Comparison of ENCODE assay signal across 30 mouse cellular contexts in the genomic region with DNA sequence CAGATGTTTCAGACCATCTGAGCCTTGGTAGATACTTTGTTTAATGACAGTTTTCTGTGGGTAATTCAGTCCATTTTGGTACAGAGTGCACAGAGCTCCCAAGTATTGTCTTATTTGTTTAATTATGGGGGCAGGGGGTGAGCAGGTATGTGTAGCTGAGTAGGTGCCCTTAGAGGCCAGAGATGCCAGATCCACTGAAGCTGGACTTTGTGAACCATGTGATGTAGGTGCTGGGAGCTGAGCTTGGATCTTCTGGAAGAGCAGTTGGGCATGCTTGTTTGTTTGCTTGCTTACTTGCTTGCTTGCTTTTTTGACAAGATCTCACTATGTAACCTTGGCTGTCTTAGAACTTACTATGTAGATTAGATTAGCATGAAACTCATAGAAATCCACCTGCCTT. TPM values are rescaled to one million over a fixed set of nuclear protein-coding genes. Genes with fewer than 3 reads are reported as not detected.
DNase-seq lines count a peak whose midpoint lies in the region; ATAC-seq and TF ChIP-seq lines count a peak whose summit lies in the region.
"Had no signal": no experiment of that assay in that cellular context is flagged by ENCODE, and none has a peak within 500 bp of the region (broad histone marks: within the 10 kb centered on the region; RNA-seq: fewer than 3 reads in every experiment).

No protein-coding gene starts in this region.

- H3K4me2 ChIP-seq in kidney, postnatal 0 days (ENCODE audit: low read length), result no peak overlapping the region
- no peak overlapping the region for H3K4me2 ChIP-seq in kidney, embryonic 14.5 days (replicated peaks; ENCODE audit: low read depth, low read length)
- no peak overlapping the region for H3K4me2 ChIP-seq in liver, postnatal 0 days (ENCODE audit: low read depth, low read length)
- H3K4me2 ChIP-seq: embryonic facial prominence, embryonic 13.5 days; forebrain, embryonic 12.5 days; forebrain, embryonic 15.5 days; heart, embryonic 12.5 days; heart, embryonic 15.5 days; hindbrain, embryonic 13.5 days had no signal

- no peak for TF ChIP-seq POLR2A in kidney, adult 2 months (IDR thresholded peaks at IDR 0.05; ENCODE audit: low read depth, low read length)
- no peak for TF ChIP-seq POLR2A in liver, adult 2 months (IDR thresholded peaks at IDR 0.05; ENCODE audit: extremely low read depth, insufficient read depth, low read length)
- no peak for TF ChIP-seq POLR2A in MEL (IDR thresholded peaks at IDR 0.05; ENCODE audit: control insufficient read depth in 1 of 2, insufficient read depth in 1 of 2, low read depth in 1 of 2, low read length in 2 of 2, poor library complexity in 1 of 2)

- H3K27me3 ChIP-seq in kidney, adult 2 months (replicated peaks; ENCODE audit: control insufficient read depth, insufficient read depth, low read length), result no peaks in the 10 kb centered on the region
- H3K27me3 ChIP-seq in kidney, postnatal 0 days (ENCODE audit: insufficient read depth, low read length), result no peaks in the 10 kb centered on the region
- H3K27me3 ChIP-seq in kidney, embryonic 14.5 days (ENCODE audit: control insufficient read depth, insufficient read depth, low read length), result no peaks in the 10 kb centered on the region
- H3K27me3 ChIP-seq in liver, adult 2 months (ENCODE audit: control insufficient read depth, insufficient read depth, low read length), result no peaks in the 10 kb centered on the region
- H3K27me3 ChIP-seq in liver, postnatal 0 days (ENCODE audit: insufficient read depth, low read length), result no peaks in the 10 kb centered on the region
- no peaks in the 10 kb centered on the region for H3K27me3 ChIP-seq in MEL (ENCODE audit: control insufficient read depth in 1 of 2, insufficient read depth in 2 of 2, low read length in 2 of 2)
- H3K27me3 ChIP-seq: CH12.LX; embryonic facial prominence, embryonic 13.5 days; forebrain, embryonic 15.5 days; heart, embryonic 12.5 days; heart, embryonic 15.5 days; hindbrain, embryonic 13.5 days had no signal

- peaks cover 56% of the 10 kb centered on the region for H3K4me1 ChIP-seq in kidney, adult 2 months (ENCODE audit: control insufficient read depth, insufficient read depth, low read length)
- peaks cover 18% of the 10 kb centered on the region for H3K4me1 ChIP-seq in kidney, postnatal 0 days (replicated peaks; ENCODE audit: insufficient read depth, low read length)
- H3K4me1 ChIP-seq in kidney, embryonic 14.5 days (ENCODE audit: control insufficient read depth, insufficient read depth, low read length), result peaks cover 25% of the 10 kb centered on the region
- peaks cover 30% of the 10 kb centered on the region for H3K4me1 ChIP-seq in liver, adult 2 months (ENCODE audit: control insufficient read depth, insufficient read depth, low read length)
- H3K4me1 ChIP-seq in liver, postnatal 0 days (ENCODE audit: insufficient read depth), result peaks cover 31% of the 10 kb centered on the region
- peaks cover 2 to 21% of the 10 kb centered on the region in 2 experiments for H3K4me1 ChIP-seq in MEL (ENCODE audit: control insufficient read depth in 1 of 2, insufficient read depth in 2 of 2, low read length in 2 of 2)

- no peak for TF ChIP-seq RAD21 in MEL (IDR thresholded peaks at IDR 0.05; ENCODE audit: low read depth, low read length)

- no peak for ATAC-seq in kidney, postnatal 0 days (replicated peaks; ENCODE audit: low FRiP score, low read depth)
- no peak for ATAC-seq in kidney, embryonic 14.5 days (ENCODE audit: low FRiP score, low TSS enrichment)
- no peak for ATAC-seq in liver, postnatal 0 days
- ATAC-seq: forebrain, embryonic 15.5 days had no signal

- no peak for TF ChIP-seq EP300 in liver, postnatal 0 days (IDR thresholded peaks at IDR 0.05; ENCODE audit: low read depth)
- TF ChIP-seq EP300 in MEL (IDR thresholded peaks at IDR 0.05; ENCODE audit: low read depth in 1 of 2, low read length in 2 of 2), result no peak

- H3K27ac ChIP-seq in kidney, adult 2 months (ENCODE audit: insufficient read depth, low read depth, low read length), result peak overlapping the region; percentile 57
- H3K27ac ChIP-seq in kidney, postnatal 0 days, result peak overlapping the region; percentile 77
- no peak overlapping the region for H3K27ac ChIP-seq in kidney, embryonic 14.5 days (ENCODE audit: low read depth, low read length)
- no peak overlapping the region for H3K27ac ChIP-seq in liver, adult 2 months (replicated peaks; ENCODE audit: insufficient read depth, low read depth, low read length)
- no peak overlapping the region for H3K27ac ChIP-seq in liver, postnatal 0 days (ENCODE audit: low read depth)
- no peak overlapping the region for H3K27ac ChIP-seq in MEL (ENCODE audit: control insufficient read depth, low read depth, low read length)
- H3K27ac ChIP-seq: embryonic facial prominence, embryonic 10.5 days; forebrain, embryonic 12.5 days; forebrain, embryonic 15.5 days; heart, embryonic 15.5 days; hindbrain, embryonic 10.5 days had no signal

- peak; percentile 66 for DNase-seq in kidney, adult 2 months
- no peak for DNase-seq in kidney, adult 18-20 months
- DNase-seq in kidney, postnatal 0 days (ENCODE audit: low spot score), result no peak
- DNase-seq in liver, adult 2 months (ENCODE audit: extremely low read depth, low read depth, low spot score), result peak; percentile 55
- DNase-seq in liver, postnatal 0 days, result no peak
- peak; percentile 30 for DNase-seq in MEL (ENCODE audit: low read depth, low spot score)
- DNase-seq: adrenal gland, adult 2 months; adrenal gland, postnatal 14 days; B cell, adult 2 months; cerebellum, adult 11 months; cerebellum, adult 2 months; cerebellum, postnatal 10 days; cerebellum, postnatal 36 days; embryo, embryonic 11 days; gastrocnemius, postnatal 25 days; heart, adult 18-20 months; heart, postnatal 10 days; heart, postnatal 36 days had no signal

- no peaks in the 10 kb centered on the region; the same call in none of the 2 replicates for H3K36me3 ChIP-seq in kidney, adult 2 months (ENCODE audit: control insufficient read depth, insufficient read depth, low read length)
- peaks cover 27% of the 10 kb centered on the region for H3K36me3 ChIP-seq in kidney, postnatal 0 days (ENCODE audit: insufficient read depth, low read length)
- peaks cover 50% of the 10 kb centered on the region for H3K36me3 ChIP-seq in kidney, embryonic 14.5 days (ENCODE audit: control insufficient read depth, insufficient read depth, low read length)
- no peaks in the 10 kb centered on the region; the same call in 1 of the 2 replicates for H3K36me3 ChIP-seq in liver, adult 2 months (ENCODE audit: control insufficient read depth, insufficient read depth, low read length)
- peaks cover 19% of the 10 kb centered on the region for H3K36me3 ChIP-seq in liver, postnatal 0 days (replicated peaks; ENCODE audit: insufficient read depth, low read length)
- peaks cover 0 to 15% of the 10 kb centered on the region in 2 experiments; a peak in 2 of 4 replicates for H3K36me3 ChIP-seq in MEL (ENCODE audit: control insufficient read depth in 1 of 2, insufficient read depth in 2 of 2, low read length in 2 of 2)
- H3K36me3 ChIP-seq: G1E had no signal

- H3K9me3 ChIP-seq in kidney, postnatal 0 days (replicated peaks; ENCODE audit: low read length), result no peaks in the 10 kb centered on the region
- no peaks in the 10 kb centered on the region for H3K9me3 ChIP-seq in kidney, embryonic 14.5 days (ENCODE audit: control insufficient read depth, low read length)
- no peaks in the 10 kb centered on the region for H3K9me3 ChIP-seq in liver, postnatal 0 days (ENCODE audit: low read length)
- H3K9me3 ChIP-seq in MEL (replicated peaks; ENCODE audit: insufficient read depth, low read length), result no peaks in the 10 kb centered on the region
- H3K9me3 ChIP-seq: forebrain, embryonic 12.5 days; forebrain, embryonic 15.5 days; heart, embryonic 15.5 days; hindbrain, embryonic 13.5 days had no signal

- no peak overlapping the region for H3K9ac ChIP-seq in kidney, postnatal 0 days (ENCODE audit: low read depth, low read length)
- no peak overlapping the region for H3K9ac ChIP-seq in kidney, embryonic 14.5 days (ENCODE audit: low read depth, low read length)
- no peak overlapping the region for H3K9ac ChIP-seq in liver, adult 2 months (ENCODE audit: low read depth, low read length)
- H3K9ac ChIP-seq in liver, postnatal 0 days (replicated peaks), result no peak overlapping the region
- no peak overlapping the region for H3K9ac ChIP-seq in MEL (ENCODE audit: control insufficient read depth, low read depth, low read length, poor library complexity, severe bottlenecking)
- H3K9ac ChIP-seq: embryonic facial prominence, embryonic 13.5 days; forebrain, embryonic 12.5 days; forebrain, embryonic 15.5 days; heart, embryonic 12.5 days; heart, embryonic 15.5 days; hindbrain, embryonic 13.5 days had no signal

- no peak for TF ChIP-seq CTCF in kidney, adult 2 months (conservative IDR thresholded peaks at IDR 0.05; ENCODE audit: insufficient read depth, insufficient read length, low read depth, low read length)
- TF ChIP-seq CTCF in kidney, postnatal 0 days (IDR thresholded peaks at IDR 0.05; ENCODE audit: low read depth), result no peak
- TF ChIP-seq CTCF in liver, adult 2 months (IDR thresholded peaks at IDR 0.05; ENCODE audit: low read depth, low read length), result no peak
- TF ChIP-seq CTCF in liver, postnatal 0 days (IDR thresholded peaks at IDR 0.05; ENCODE audit: low read depth), result no peak
- TF ChIP-seq CTCF in MEL (IDR thresholded peaks at IDR 0.05 in 2 of 3, conservative IDR thresholded peaks at IDR 0.05 in 1 of 3; ENCODE audit: control insufficient read depth in 1 of 3, insufficient read depth in 1 of 3, low read depth in 2 of 3, low read length in 3 of 3, poor library complexity in 1 of 3, severe bottlenecking in 1 of 3), result no peak

- H3K79me2 ChIP-seq in liver, adult 2 months (ENCODE audit: control insufficient read depth, insufficient read depth, low read length), result no peaks in the 10 kb centered on the region
- 0 out of 2 replicates have a peak, but pooled peaks cover 1% of the 10 kb centered on the region for H3K79me2 ChIP-seq in MEL (ENCODE audit: control insufficient read depth, insufficient read depth, low read length, poor library complexity)

- H3K4me3 ChIP-seq in kidney, adult 2 months (ENCODE audit: insufficient read depth, low read depth, low read length), result no peak overlapping the region
- H3K4me3 ChIP-seq in kidney, postnatal 0 days (replicated peaks; ENCODE audit: low read depth, low read length), result no peak overlapping the region
- no peak overlapping the region for H3K4me3 ChIP-seq in kidney, embryonic 14.5 days (ENCODE audit: low read length)
- no peak overlapping the region for H3K4me3 ChIP-seq in liver, adult 2 months (ENCODE audit: insufficient read depth, low read depth, low read length)
- H3K4me3 ChIP-seq in liver, postnatal 0 days (ENCODE audit: low read depth, low read length), result no peak overlapping the region
- no peak overlapping the region for H3K4me3 ChIP-seq in MEL (ENCODE audit: control insufficient read depth in 1 of 2, insufficient read depth in 1 of 2, low read depth in 2 of 2, low read length in 2 of 2)
- H3K4me3 ChIP-seq: embryonic facial prominence, embryonic 10.5 days; embryonic facial prominence, embryonic 13.5 days; erythroblast, embryonic 14.5 days; forebrain, embryonic 12.5 days; forebrain, embryonic 15.5 days; heart, embryonic 12.5 days; heart, embryonic 15.5 days; hindbrain, embryonic 10.5 days; hindbrain, embryonic 13.5 days had no signal

RNA-seq across cellular contexts. Expression of a gene that starts 23.1 kb away (rescaled TPM):
- polyA plus RNA-seq in kidney, adult 2 months (2012; rRNA removed), result 37.0 and 37.2 TPM in 2 replicates
- polyA plus RNA-seq in kidney, postnatal 0 days (2015; fragmentation: Nextera tagmentation; extraction: Ambion mirVana), result 5.8 and 6.4 TPM in 2 replicates
- 6.0 and 7.2 TPM in 2 replicates for polyA plus RNA-seq in kidney, embryonic 14.5 days (2014; fragmentation: Nextera tagmentation; extraction: Ambion mirVana)
- total RNA-seq in liver, adult 2 months (2014; rRNA removed), result 4.5 and 5.0 TPM in 2 replicates
- 9.4 and 9.6 TPM in 2 replicates for polyA plus RNA-seq in liver, adult 2 months (2012; rRNA removed)
- 2.2 TPM in 2 replicates for polyA plus RNA-seq in liver, postnatal 0 days (2015; fragmentation: Nextera tagmentation; extraction: Ambion mirVana)
- total RNA-seq in MEL (2012; rRNA removed), result 9.7 and 10.4 TPM in 2 replicates
- 10 to 100 TPM in 1 of 2 experiments, not detected in 1; 13.2 TPM for polyA plus RNA-seq in MEL (2012; ENCODE audit: insufficient read depth in 1 of 2, insufficient read length in 2 of 2, low read depth in 1 of 2, low replicate concordance in 2 of 2, missing spikeins in 1 of 2)
- polyA plus RNA-seq: G1E had no signal

RNA-seq across cellular contexts. Expression of a gene that starts 27.0 kb away (rescaled TPM):
- polyA plus RNA-seq in kidney, adult 2 months (2012; rRNA removed), result 6.2 and 7.0 TPM in 2 replicates
- 3.7 and 4.0 TPM in 2 replicates for polyA plus RNA-seq in kidney, postnatal 0 days (2015; fragmentation: Nextera tagmentation; extraction: Ambion mirVana)
- polyA plus RNA-seq in kidney, embryonic 14.5 days (2014; fragmentation: Nextera tagmentation; extraction: Ambion mirVana), result 5.0 and 5.7 TPM in 2 replicates
- 0.92 and 1.5 TPM in 2 replicates for total RNA-seq in liver, adult 2 months (2014; rRNA removed)
- polyA plus RNA-seq in liver, adult 2 months (2012; rRNA removed), result 1.2 and 1.5 TPM in 2 replicates
- 0.35 and 0.54 TPM in 2 replicates for polyA plus RNA-seq in liver, postnatal 0 days (2015; fragmentation: Nextera tagmentation; extraction: Ambion mirVana)
- total RNA-seq in MEL (2012; rRNA removed), result 3.7 and 4.1 TPM in 2 replicates
- polyA plus RNA-seq in MEL (2012; ENCODE audit: insufficient read depth in 1 of 2, insufficient read length in 2 of 2, low read depth in 1 of 2, low replicate concordance in 2 of 2, missing spikeins in 1 of 2), result 1 to 10 TPM in 1 of 2 experiments, not detected in 1; 6.3 TPM

RNA-seq across cellular contexts. Expression of a gene that starts 57.1 kb away (rescaled TPM):
- 4.9 and 5.7 TPM in 2 replicates for polyA plus RNA-seq in kidney, adult 2 months (2012; rRNA removed)
- polyA plus RNA-seq in kidney, postnatal 0 days (2015; fragmentation: Nextera tagmentation; extraction: Ambion mirVana), result 8.6 and 9.5 TPM in 2 replicates
- 4.5 and 5.0 TPM in 2 replicates for polyA plus RNA-seq in kidney, embryonic 14.5 days (2014; fragmentation: Nextera tagmentation; extraction: Ambion mirVana)
- total RNA-seq in liver, adult 2 months (2014; rRNA removed), result 0.18 and 0.60 TPM in 2 replicates
- polyA plus RNA-seq in liver, adult 2 months (2012; rRNA removed), result 0.70 and 0.89 TPM in 2 replicates
- polyA plus RNA-seq in liver, postnatal 0 days (2015; fragmentation: Nextera tagmentation; extraction: Ambion mirVana), result 0.96 and 1.1 TPM in 2 replicates
- 1.7 and 2.0 TPM in 2 replicates for total RNA-seq in MEL (2012; rRNA removed)
- 10 to 100 TPM in 1 of 2 experiments, not detected in 1; 12.8 TPM for polyA plus RNA-seq in MEL (2012; ENCODE audit: insufficient read depth in 1 of 2, insufficient read length in 2 of 2, low read depth in 1 of 2, low replicate concordance in 2 of 2, missing spikeins in 1 of 2)
- total RNA-seq: G1E had no signal

Comparison
In these comparisons a context has a peak if more than half of its experiments do, and no peak if none do; other contexts are left out.
1. DNase-seq: peak in kidney, adult 2 months (single experiment), liver, adult 2 months (single experiment) and MEL (single experiment); none in kidney, adult 18-20 months (single experiment), kidney, postnatal 0 days (single experiment) and liver, postnatal 0 days (single experiment).
2. H3K27ac ChIP-seq: peak in kidney, adult 2 months (single experiment) and kidney, postnatal 0 days (single experiment); none in kidney, embryonic 14.5 days (single experiment), liver, adult 2 months (single experiment), liver, postnatal 0 days (single experiment) and MEL (single experiment).